Mouse (Mus musculus): ENCODE measurements around the gene Slc39a2. TPM values are rescaled to one million over a fixed set of nuclear protein-coding genes. Genes with fewer than 3 reads are reported as not detected.

Gene Slc39a2
- polyA plus RNA-seq, 2 experiments, result 0.15 TPM; not detected in 1

- 2% methylated on average over 14 of the region's 14 CpGs for WGBS (ENCODE audit: insufficient replicate concordance)
- peak overlapping the region; percentile 79 to 90; a peak in 3 of 4 replicates for H3K4me3 ChIP-seq (ENCODE audit: insufficient read depth in 1 of 2, low read depth in 2 of 2, low read length in 2 of 2)
- H3K4me1 ChIP-seq (replicated peaks; ENCODE audit: control insufficient read depth in 2 of 2, insufficient read depth in 2 of 2, low read length in 1 of 2), result peaks cover 6 to 11% of the 10 kb centered on the region in 2 experiments
- no peaks in the 10 kb centered on the region for H3K27me3 ChIP-seq (ENCODE audit: control insufficient read depth, insufficient read depth, low read length)
- peak overlapping the region; percentile 96 for H3K4me2 ChIP-seq (ENCODE audit: low read depth)
- H3K27ac ChIP-seq, result no peak overlapping the region
- DNase-seq (ENCODE audit: low read depth in 3 of 3, low spot score in 3 of 3), result no peak
- no peaks in the 10 kb centered on the region for H3K36me3 ChIP-seq (replicated peaks; ENCODE audit: control insufficient read depth, insufficient read depth, low read depth)
- ATAC-seq (ENCODE audit: insufficient read depth), result peak; percentile 14; the same call in 1 of the 2 replicates
- H3K9me3 ChIP-seq (ENCODE audit: control insufficient read depth, low read length), result no peaks in the 10 kb centered on the region
- TF ChIP-seq CTCF (IDR thresholded peaks at IDR 0.05; ENCODE audit: low read depth) (no peak), EP300 (IDR thresholded peaks at IDR 0.05; ENCODE audit: low read depth) (no peak)
- no peak overlapping the region for H3K9ac ChIP-seq (replicated peaks)
These were observed 8.6 kb upstream of the Slc39a2 start for GRCm38 (mm10) chr14:51884031-51884544.

DNA sequence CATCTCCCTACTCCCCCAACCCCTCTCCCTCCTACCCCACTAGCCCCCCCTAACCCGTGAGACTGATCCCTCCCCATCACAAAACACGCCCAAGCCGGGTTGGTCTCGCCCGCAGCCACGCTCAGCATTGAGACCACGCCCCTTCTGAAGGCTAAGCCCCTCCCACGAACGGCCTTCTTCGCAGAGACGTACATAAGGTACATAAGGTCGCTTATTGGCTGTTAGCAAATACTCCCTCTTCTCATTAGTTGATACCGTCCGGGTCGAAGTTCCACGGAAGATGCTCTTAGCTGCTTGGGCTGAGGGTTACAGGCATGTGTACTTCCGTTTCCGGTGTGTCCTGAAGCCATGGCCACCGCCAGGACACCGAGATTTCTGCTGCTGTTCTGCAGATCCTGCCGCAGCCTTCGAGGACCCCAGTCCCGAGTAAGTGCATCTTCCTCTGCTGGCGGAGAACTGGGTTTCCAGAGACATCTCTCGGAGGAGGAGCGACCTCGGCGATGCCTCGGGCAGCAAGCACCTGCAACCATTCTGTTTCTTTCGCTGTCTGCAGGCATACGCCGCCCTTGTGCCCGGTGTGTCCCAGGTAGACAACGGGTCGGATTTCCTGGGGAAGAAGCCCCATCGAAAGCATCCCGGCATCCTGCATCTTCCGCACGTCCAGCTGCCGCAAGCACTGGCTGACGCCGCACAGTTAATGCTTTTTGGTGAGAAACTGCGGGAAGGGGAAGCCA lies 7.9 kb upstream of the Slc39a2 start, which contains the start of gene Mettl17:
Gene Mettl17 (plus strand): TSS at position 245 of the 734 bp plus-strand sequence.
- no peaks in the 10 kb centered on the region for H3K36me3 ChIP-seq (replicated peaks; ENCODE audit: control insufficient read depth, insufficient read depth, low read depth)
- H3K4me1 ChIP-seq (replicated peaks; ENCODE audit: control insufficient read depth in 2 of 2, insufficient read depth in 2 of 2, low read length in 1 of 2), result peaks cover 6 to 11% of the 10 kb centered on the region in 2 experiments
- no peaks in the 10 kb centered on the region for H3K27me3 ChIP-seq (ENCODE audit: control insufficient read depth, insufficient read depth, low read length)
- H3K9ac ChIP-seq (replicated peaks), result peak within 1 kb of the TSS; percentile 55
- no peaks in the 10 kb centered on the region for H3K9me3 ChIP-seq (ENCODE audit: control insufficient read depth, low read length)
- peak within 1 kb of the TSS; percentile 79 to 90 for H3K4me3 ChIP-seq (ENCODE audit: insufficient read depth in 1 of 2, low read depth in 2 of 2, low read length in 2 of 2)
- peak within 1 kb of the TSS; percentile 1; the same call in 1 of the 2 replicates for H3K27ac ChIP-seq
- TF ChIP-seq EP300 (IDR thresholded peaks at IDR 0.05; ENCODE audit: low read depth) (no peak), CTCF (IDR thresholded peaks at IDR 0.05; ENCODE audit: low read depth) (no peak)
- WGBS (ENCODE audit: insufficient replicate concordance), result under 1% methylated on average over 43 of the region's 43 CpGs
- DNase-seq (ENCODE audit: low read depth in 3 of 3, low spot score in 3 of 3) (peak; percentile 83 to 90 (median 89)), ATAC-seq (ENCODE audit: insufficient read depth) (peak; percentile 99)
- H3K4me2 ChIP-seq (ENCODE audit: low read depth), result peak within 1 kb of the TSS; percentile 96

- Histone ChIP-seq H3K36me3 (replicated peaks; ENCODE audit: control insufficient read depth, insufficient read depth, low read depth) (no peaks in the 10 kb centered on the region; the same call in 1 of the 2 replicates), H3K9ac (replicated peaks) (no peak overlapping the region), H3K27ac (no peak overlapping the region), H3K4me3 (ENCODE audit: insufficient read depth in 1 of 2, low read depth in 2 of 2, low read length in 2 of 2) (peak overlapping the region in 1 of 2 experiments; percentile 79; a peak in 2 of 4 replicates), H3K27me3 (ENCODE audit: control insufficient read depth, insufficient read depth, low read length) (no peaks in the 10 kb centered on the region), H3K4me1 (replicated peaks; ENCODE audit: control insufficient read depth in 2 of 2, insufficient read depth in 2 of 2, low read length in 1 of 2) (peaks cover 6 to 11% of the 10 kb centered on the region in 2 experiments), H3K4me2 (ENCODE audit: low read depth) (peak overlapping the region; percentile 96), H3K9me3 (ENCODE audit: control insufficient read depth, low read length) (no peaks in the 10 kb centered on the region)
- DNase-seq (ENCODE audit: low read depth in 3 of 3, low spot score in 3 of 3), result no peak
- ATAC-seq (ENCODE audit: insufficient read depth), result no peak
- TF ChIP-seq EP300 (IDR thresholded peaks at IDR 0.05; ENCODE audit: low read depth) (no peak), CTCF (IDR thresholded peaks at IDR 0.05; ENCODE audit: low read depth) (no peak)
- WGBS (ENCODE audit: insufficient replicate concordance), result 70% methylated on average over 6 of the region's 6 CpGs
These were observed 6.6 kb upstream of the Slc39a2 start for GRCm38 (mm10) chr14:51886051-51886450.

DNA sequence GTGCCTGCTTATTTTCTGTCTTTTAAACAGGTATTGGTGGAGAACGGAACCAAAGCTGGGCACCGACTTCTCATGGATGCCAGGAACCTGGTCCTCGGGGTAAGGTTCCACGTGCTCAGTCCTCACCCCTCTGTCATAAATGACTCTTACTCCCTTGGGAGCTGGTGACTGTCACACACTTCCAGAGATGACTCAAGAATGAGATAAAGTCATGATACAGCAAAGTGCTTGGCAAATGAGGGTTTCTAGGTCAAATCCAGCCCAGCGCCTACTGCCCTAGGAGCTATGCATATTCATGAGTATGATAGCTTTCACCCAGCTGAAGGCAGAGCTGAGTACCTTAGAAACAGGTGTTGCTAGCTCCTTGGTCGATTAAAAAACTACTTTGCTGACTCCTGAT lies 2.9 kb upstream of the Slc39a2 start:
- TF ChIP-seq EP300 (IDR thresholded peaks at IDR 0.05; ENCODE audit: low read depth) (no peak), CTCF (IDR thresholded peaks at IDR 0.05; ENCODE audit: low read depth) (no peak)
- Histone ChIP-seq H3K9ac (replicated peaks) (no peak overlapping the region), H3K4me1 (replicated peaks; ENCODE audit: control insufficient read depth in 2 of 2, insufficient read depth in 2 of 2, low read length in 1 of 2) (peaks cover 16 to 22% of the 10 kb centered on the region in 2 experiments), H3K9me3 (ENCODE audit: control insufficient read depth, low read length) (no peaks in the 10 kb centered on the region), H3K27me3 (ENCODE audit: control insufficient read depth, insufficient read depth, low read length) (no peaks in the 10 kb centered on the region), H3K27ac (no peak overlapping the region), H3K36me3 (replicated peaks; ENCODE audit: control insufficient read depth, insufficient read depth, low read depth) (peaks cover 8% of the 10 kb centered on the region), H3K4me2 (ENCODE audit: low read depth) (no peak overlapping the region), H3K4me3 (ENCODE audit: insufficient read depth in 1 of 2, low read depth in 2 of 2, low read length in 2 of 2) (no peak overlapping the region)
- 72% methylated on average over 6 of the region's 6 CpGs for WGBS (ENCODE audit: insufficient replicate concordance)
- ATAC-seq (ENCODE audit: insufficient read depth) (no peak), DNase-seq (ENCODE audit: low read depth in 3 of 3, low spot score in 3 of 3) (no peak)

DNA sequence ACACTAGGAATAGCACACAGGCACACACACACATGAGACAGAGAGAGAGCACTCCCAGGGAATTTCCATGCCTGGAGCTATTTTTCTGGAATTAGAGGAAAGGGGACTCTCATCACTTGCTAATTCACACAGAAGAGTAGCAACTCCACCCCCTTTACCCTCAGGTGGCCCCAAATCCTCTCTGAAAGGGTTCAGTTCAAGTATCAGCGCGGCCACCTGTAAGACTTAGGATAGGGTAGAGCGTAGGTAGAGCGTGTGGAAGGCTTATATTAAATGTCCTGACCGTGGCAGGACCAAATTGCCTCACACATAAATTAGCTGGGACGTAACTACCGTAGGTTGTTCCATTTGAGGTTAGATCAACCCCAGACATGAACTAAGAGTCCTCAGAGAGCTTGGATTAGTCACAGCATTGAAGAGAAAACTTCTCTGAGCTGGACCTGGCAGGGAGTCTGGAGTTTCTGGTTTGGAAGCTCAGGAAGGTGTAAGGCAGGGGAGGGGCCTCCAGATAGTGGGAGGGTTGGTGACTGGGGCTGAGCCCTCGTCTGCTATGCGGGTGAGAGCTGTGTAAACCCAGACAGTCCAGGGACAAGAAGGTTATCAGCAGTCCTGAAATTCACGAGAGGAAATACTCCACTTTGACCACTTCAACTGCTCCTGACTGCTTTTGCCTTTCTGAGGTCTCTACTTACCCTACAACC lies 555 bp downstream of the Slc39a2 start:
- H3K27ac ChIP-seq, result no peak overlapping the region
- ATAC-seq (ENCODE audit: insufficient read depth) (peak; percentile 50), DNase-seq (ENCODE audit: low read depth in 3 of 3, low spot score in 3 of 3) (no peak)
- no peak for TF ChIP-seq EP300 (IDR thresholded peaks at IDR 0.05; ENCODE audit: low read depth)
- no peak for TF ChIP-seq CTCF (IDR thresholded peaks at IDR 0.05; ENCODE audit: low read depth)
- H3K4me1 ChIP-seq (replicated peaks; ENCODE audit: control insufficient read depth in 2 of 2, insufficient read depth in 2 of 2, low read length in 1 of 2), result peaks cover 8 to 15% of the 10 kb centered on the region in 2 experiments
- H3K4me3 ChIP-seq (ENCODE audit: insufficient read depth in 1 of 2, low read depth in 2 of 2, low read length in 2 of 2), result no peak overlapping the region
- no peaks in the 10 kb centered on the region for H3K9me3 ChIP-seq (ENCODE audit: control insufficient read depth, low read length)
- peaks cover 8% of the 10 kb centered on the region for H3K36me3 ChIP-seq (replicated peaks; ENCODE audit: control insufficient read depth, insufficient read depth, low read depth)
- no peak overlapping the region for H3K4me2 ChIP-seq (ENCODE audit: low read depth)
- H3K27me3 ChIP-seq (ENCODE audit: control insufficient read depth, insufficient read depth, low read length), result no peaks in the 10 kb centered on the region
- no peak overlapping the region for H3K9ac ChIP-seq (replicated peaks)
- 40% methylated on average over 10 of the region's 10 CpGs for WGBS (ENCODE audit: insufficient replicate concordance)
